Comparison of ENCODE assay signal across 8 mouse cellular contexts in genomic region chr9:50768107-50769002, GRCm38 (mm10). TPM values are rescaled to one million over a fixed set of nuclear protein-coding genes. Genes with fewer than 3 reads are reported as not detected.
DNase-seq lines count a peak whose midpoint lies in the region; ATAC-seq and TF ChIP-seq lines count a peak whose summit lies in the region.

Fdxacb1 (plus strand) TSS chr9:50768236.

- no peaks in the 10 kb centered on the region for H3K9me3 ChIP-seq in G1E (replicated peaks)
- H3K9me3 ChIP-seq in forebrain, embryonic 16.5 days (ENCODE audit: control insufficient read depth, low read length) = no peaks in the 10 kb centered on the region
- H3K9me3 ChIP-seq in lung, embryonic 14.5 days (ENCODE audit: low read depth, low read length) = no peaks in the 10 kb centered on the region

- no peaks in the 10 kb centered on the region for H3K27me3 ChIP-seq in G1E (ENCODE audit: insufficient read depth, low read length)
- no peaks in the 10 kb centered on the region for H3K27me3 ChIP-seq in forebrain, embryonic 16.5 days (replicated peaks; ENCODE audit: control insufficient read depth, insufficient read depth, low read length)
- H3K27me3 ChIP-seq in lung, embryonic 14.5 days (ENCODE audit: insufficient read depth, low read length) = no peaks in the 10 kb centered on the region
- no peaks in the 10 kb centered on the region for H3K27me3 ChIP-seq in thymus, adult 2 months (ENCODE audit: control insufficient read depth, insufficient read depth, low read length)

- WGBS in forebrain, embryonic 16.5 days = 5% methylated on average over 59 of the region's 59 CpGs
- 2% methylated on average over 59 of the region's 59 CpGs for WGBS in lung, embryonic 14.5 days
- WGBS in olfactory bulb, adult 2 months = 3% methylated on average over 59 of the region's 59 CpGs
- 5% methylated on average over 59 of the region's 59 CpGs for WGBS in thymus, adult 2 months

- H3K36me3 ChIP-seq in G1E (replicated peaks) = peaks cover 41% of the 10 kb centered on the region
- no peaks in the 10 kb centered on the region for H3K36me3 ChIP-seq in forebrain, embryonic 16.5 days (ENCODE audit: control insufficient read depth, insufficient read depth)
- H3K36me3 ChIP-seq in lung, embryonic 14.5 days (ENCODE audit: insufficient read depth) = peaks cover 18% of the 10 kb centered on the region; the same call in 1 of the 2 replicates
- no peaks in the 10 kb centered on the region for H3K36me3 ChIP-seq in thymus, adult 2 months (ENCODE audit: control insufficient read depth, insufficient read depth, low read length)

- no peak; the same call in 1 of the 2 replicates for TF ChIP-seq POLR2A in olfactory bulb, adult 2 months (IDR thresholded peaks at IDR 0.05; ENCODE audit: insufficient read depth, low read depth, low read length)
- TF ChIP-seq POLR2A in thymus, adult 2 months (IDR thresholded peaks at IDR 0.05; ENCODE audit: control insufficient read depth, extremely low read depth, insufficient read depth, low read length, poor library complexity) = peak; percentile 51; the same call in 1 of the 2 replicates

- peaks cover 36% of the 10 kb centered on the region for H3K4me1 ChIP-seq in G1E (ENCODE audit: insufficient read depth, low read depth, low read length)
- H3K4me1 ChIP-seq in forebrain, embryonic 16.5 days (replicated peaks; ENCODE audit: control insufficient read depth, insufficient read depth, low read length) = peaks cover 5% of the 10 kb centered on the region
- no peaks in the 10 kb centered on the region for H3K4me1 ChIP-seq in lung, embryonic 14.5 days (ENCODE audit: insufficient read depth)
- peaks cover 3% of the 10 kb centered on the region; the same call in 1 of the 2 replicates for H3K4me1 ChIP-seq in olfactory bulb, adult 2 months (ENCODE audit: control insufficient read depth, insufficient read depth, low read length)
- peaks cover 6% of the 10 kb centered on the region for H3K4me1 ChIP-seq in thymus, adult 2 months (replicated peaks; ENCODE audit: control insufficient read depth, insufficient read depth, low read length)

- peak within 1 kb of the TSS; percentile 79 for H3K9ac ChIP-seq in forebrain, embryonic 16.5 days (replicated peaks; ENCODE audit: low read depth, low read length)
- H3K9ac ChIP-seq in lung, embryonic 14.5 days = peak within 1 kb of the TSS; percentile 68

- peak; percentile 45; the same call in 1 of the 2 replicates for TF ChIP-seq CTCF in G1E (IDR thresholded peaks at IDR 0.05; ENCODE audit: low read depth, low read length)
- TF ChIP-seq CTCF in layer of hippocampus, adult 2 months (conservative IDR thresholded peaks at IDR 0.05) = peak; percentile 96; the same call in 1 of the 2 replicates
- TF ChIP-seq CTCF in lung, embryonic 14.5 days (IDR thresholded peaks at IDR 0.05; ENCODE audit: low read depth) = peak; percentile 77
- peak; percentile 95 for TF ChIP-seq CTCF in olfactory bulb, adult 2 months (IDR thresholded peaks at IDR 0.05; ENCODE audit: insufficient read depth, low read depth, low read length)
- TF ChIP-seq CTCF in thymus, adult 2 months (IDR thresholded peaks at IDR 0.05; ENCODE audit: borderline replicate concordance, control insufficient read depth, extremely low read depth, insufficient read depth, low read length, poor library complexity) = peak; percentile 98

- DNase-seq in G1E (ENCODE audit: low spot score) = peak; percentile 65
- DNase-seq in cerebellum, adult 18-20 months = peak; percentile 99
- DNase-seq in heart, postnatal 36 days = peak; percentile 97 to 99
- peak; percentile 99 for DNase-seq in layer of hippocampus, adult 2 months (ENCODE audit: low spot score in 2 of 2)
- peak; percentile 99 for DNase-seq in lung, embryonic 14.5 days
- DNase-seq in thymus, adult 2 months = peak; percentile 99

- peak within 1 kb of the TSS; percentile 74 for H3K4me3 ChIP-seq in G1E (ENCODE audit: low read depth, low read length)
- H3K4me3 ChIP-seq in forebrain, embryonic 16.5 days (replicated peaks; ENCODE audit: low read length) = peak within 1 kb of the TSS; percentile 81
- H3K4me3 ChIP-seq in layer of hippocampus, adult 2 months = peak within 1 kb of the TSS; percentile 78
- H3K4me3 ChIP-seq in lung, embryonic 14.5 days (ENCODE audit: low read depth, low read length) = peak within 1 kb of the TSS; percentile 59
- peak within 1 kb of the TSS; percentile 71 for H3K4me3 ChIP-seq in olfactory bulb, adult 2 months (ENCODE audit: insufficient read depth, low read depth, low read length)
- H3K4me3 ChIP-seq in thymus, adult 2 months (ENCODE audit: control insufficient read depth, insufficient read depth, low read length) = peak within 1 kb of the TSS; percentile 82

- H3K27ac ChIP-seq in forebrain, embryonic 16.5 days (ENCODE audit: low read length) = peak within 1 kb of the TSS; percentile 93
- H3K27ac ChIP-seq in layer of hippocampus, adult 2 months = peak within 1 kb of the TSS; percentile 97
- H3K27ac ChIP-seq in lung, embryonic 14.5 days (ENCODE audit: low read depth) = peak within 1 kb of the TSS; percentile 92
- H3K27ac ChIP-seq in olfactory bulb, adult 2 months (ENCODE audit: insufficient read depth, low read depth, low read length) = peak within 1 kb of the TSS; percentile 78
- H3K27ac ChIP-seq in thymus, adult 2 months (ENCODE audit: control insufficient read depth, insufficient read depth, low read length) = peak within 1 kb of the TSS; percentile 54

- intact Hi-C loops in heart, postnatal 36 days (cut with DNase I) = loop anchor here (2.0 to 10.0 kb wide), 5 partner anchors 41 to 324 kb away; partner anchors contain the start of genes Dlat, Nkapd1 and Pih1d2

- ATAC-seq in G1E (ENCODE audit: extremely low read depth, insufficient number of reproducible peaks, low FRiP score, poor library complexity, severe bottlenecking) = peak; percentile 89
- peak; percentile 95 for ATAC-seq in forebrain, embryonic 16.5 days
- peak; percentile 98 for ATAC-seq in lung, embryonic 14.5 days (ENCODE audit: insufficient read depth)

- H3K4me2 ChIP-seq in forebrain, embryonic 16.5 days (ENCODE audit: low read length) = peak within 1 kb of the TSS; percentile 93
- H3K4me2 ChIP-seq in lung, embryonic 14.5 days = peak within 1 kb of the TSS; percentile 86

RNA-seq across cellular contexts. Expression of gene Fdxacb1, which starts in this region (rescaled TPM):
- total RNA-seq in G1E (2014; fragmentation: Nextera tagmentation) (6.4 and 13.3 TPM in 2 replicates), G1E (2017) (9.1 and 9.2 TPM in 2 replicates)
- 1.0 and 1.7 TPM in 2 replicates for polyA plus RNA-seq in G1E (2012)
- 12.0 and 13.3 TPM in 2 replicates for polyA plus RNA-seq in forebrain, embryonic 16.5 days (2015; fragmentation: Nextera tagmentation; extraction: Ambion mirVana)
- 1 to 10 TPM; 6.0 to 6.6 TPM for total RNA-seq in heart, postnatal 36 days (2021)
- total RNA-seq in layer of hippocampus, adult 2 months (2021) = 1 to 10 TPM; 5.5 to 6.3 TPM
- polyA plus RNA-seq in lung, embryonic 14.5 days (2014; fragmentation: Nextera tagmentation; extraction: Ambion mirVana) = 15.2 and 15.3 TPM in 2 replicates
- polyA plus RNA-seq in olfactory bulb, adult 2 months (2012; ENCODE audit: insufficient read depth, insufficient read length, low replicate concordance, missing spikeins) = not detected in 2 replicates
- polyA plus RNA-seq in thymus, adult 2 months (2012; rRNA removed) = 4.5 and 4.7 TPM in 2 replicates

Comparison
In these comparisons a context has a peak if more than half of its experiments do, and no peak if none do; other contexts are left out.
1. Peak in every context shown above with its lines: DNase-seq, ATAC-seq, H3K4me3 ChIP-seq and H3K27ac ChIP-seq.
2. CTCF ChIP-seq: peak in every context shown above with its lines; median percentile 98 in thymus, adult 2 months; 96 in layer of hippocampus, adult 2 months; 95 in olfactory bulb, adult 2 months; 77 in lung, embryonic 14.5 days; 45 in G1E.